Mouse (Mus musculus) neural tube, embryonic 14.5 days (tissue): ENCODE measurements at regions not wholly inside any gene's neighbourhood (a gene's known extent, or its start where the extent isn't known, plus 50 kb on each side); places are given as distances from the start of the nearest gene placed in this dataset.

Experiments
- ATAC-seq: fragments of 200-750 bp; cut with Nextera tagmentation; 2 replicates; pipeline ENCODE4 v1.8.0; 2017; ENCODE audit warnings: low read depth, mild to moderate bottlenecking, moderate TSS enrichment, moderate library complexity
- H3K27ac ChIP-seq: fragments of 300-500 bp; sonication (generic); 2 replicates; pipeline ENCODE4 v1.5.1; 2014; ENCODE audit warnings: low read depth, mild to moderate bottlenecking, control low read depth, low read length, moderate library complexity, mixed read lengths
- H3K27me3 ChIP-seq: fragments of 300-500 bp; sonication (generic); 2 replicates; pipeline ENCODE4 v1.6.1; 2014; ENCODE audit warnings: low read length; ENCODE audit not compliant: control insufficient read depth, insufficient read depth
- H3K36me3 ChIP-seq: fragments of 300-500 bp; sonication (generic); 2 replicates; pipeline ENCODE4 v1.6.1; 2014; ENCODE audit warnings: low read length, mixed read lengths; ENCODE audit not compliant: control insufficient read depth, insufficient read depth
- H3K4me1 ChIP-seq: fragments of 300-500 bp; sonication (generic); 2 replicates; pipeline ENCODE4 v1.6.1; 2014; ENCODE audit warnings: low read length; ENCODE audit not compliant: control insufficient read depth, insufficient read depth
- H3K4me2 ChIP-seq: fragments of 300-500 bp; sonication (generic); 2 replicates; pipeline ENCODE4 v1.6.1; 2014; ENCODE audit warnings: mild to moderate bottlenecking, low read depth, low read length, control low read depth
- H3K4me3 ChIP-seq: fragments of 300-500 bp; sonication (generic); 2 replicates; pipeline ENCODE4 v1.5.1; 2014; ENCODE audit warnings: low read depth, low read length, control low read depth, mixed read lengths
- H3K9ac ChIP-seq: fragments of 300-500 bp; sonication (generic); replicated peaks from 2 replicates; pipeline ENCODE4 v1.6.1; 2014; ENCODE audit warnings: low read depth, mild to moderate bottlenecking, control low read depth, low read length, mixed read lengths
- H3K9me3 ChIP-seq: fragments of 300-500 bp; sonication (generic); 2 replicates; pipeline ENCODE4 v1.6.1; 2016; ENCODE audit warnings: low read length; ENCODE audit not compliant: control insufficient read depth
- WGBS: fragments of 180-500 bp; shearing (Covaris S2); extraction: QIAGEN DNeasy Blood & Tissue Kit; methylation state at CpG from one replicate; pipeline ENCODE4 v1.1.7; 2014; 5-methylcytosine and 5-hydroxymethylcytosine counted together

DNA sequence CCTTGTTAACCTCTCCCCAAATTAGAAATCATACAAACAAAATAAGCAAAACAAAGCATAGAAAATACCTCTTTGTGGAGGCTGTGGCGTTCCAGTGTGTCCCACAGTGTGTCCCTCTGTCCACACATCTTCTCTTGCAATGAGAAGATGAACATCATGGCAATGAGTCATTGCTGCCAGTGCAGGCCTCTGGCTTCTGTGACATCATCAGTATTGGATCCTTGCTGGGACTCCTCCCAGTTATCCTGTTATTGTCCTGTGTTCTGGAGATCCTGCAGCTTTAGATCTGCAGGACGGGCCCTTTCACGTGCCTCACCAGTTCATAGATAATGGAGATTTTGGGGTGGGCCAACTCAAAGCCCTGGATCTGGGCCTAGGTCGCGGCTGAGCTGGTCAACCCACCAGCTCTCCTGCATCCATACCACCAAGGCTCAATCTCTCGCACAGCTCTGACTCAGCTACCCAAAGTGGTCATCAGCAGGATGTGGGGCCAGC is 80.9 kb downstream of the Tmem212 start:
- Histone ChIP-seq H3K27me3 (no peaks in the 10 kb centered on the region), H3K4me3 (no peak overlapping the region), H3K9me3 (no peaks in the 10 kb centered on the region), H3K36me3 (no peaks in the 10 kb centered on the region), H3K27ac (no peak overlapping the region), H3K9ac (no peak overlapping the region), H3K4me1 (no peaks in the 10 kb centered on the region), H3K4me2 (no peak overlapping the region)
- ATAC-seq = no peak
- 95% methylated on average over 6 of the region's 6 CpGs for WGBS

DNA sequence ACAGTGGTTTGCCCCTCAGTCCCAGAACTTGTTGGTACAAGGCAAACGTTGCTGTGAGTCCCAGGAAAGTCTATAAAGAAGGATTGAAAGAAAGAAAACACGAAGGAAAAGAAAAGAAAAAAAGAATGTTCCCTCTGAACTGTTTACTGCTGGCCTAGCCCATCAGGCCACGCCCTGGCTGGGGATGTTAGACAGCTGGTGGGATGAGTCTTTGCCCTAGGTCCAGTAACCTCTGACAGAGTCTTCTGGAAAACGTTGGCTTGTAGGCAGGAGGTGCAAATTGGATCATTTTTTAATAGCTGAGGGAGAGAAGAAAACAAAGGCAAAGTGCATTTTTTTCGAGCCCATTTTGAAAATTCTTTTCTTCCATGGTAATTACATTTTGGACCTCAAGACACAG is 91.9 kb downstream of the Tmem212 start:
- WGBS = 74% methylated on average over 5 of the region's 5 CpGs
- H3K27ac ChIP-seq = no peak overlapping the region
- H3K4me1 ChIP-seq = no peaks in the 10 kb centered on the region
- no peak overlapping the region for H3K4me2 ChIP-seq
- ATAC-seq = no peak
- no peak overlapping the region for H3K4me3 ChIP-seq
- H3K27me3 ChIP-seq = no peaks in the 10 kb centered on the region
- H3K36me3 ChIP-seq = no peaks in the 10 kb centered on the region
- H3K9me3 ChIP-seq = no peaks in the 10 kb centered on the region
- no peak overlapping the region for H3K9ac ChIP-seq

DNA sequence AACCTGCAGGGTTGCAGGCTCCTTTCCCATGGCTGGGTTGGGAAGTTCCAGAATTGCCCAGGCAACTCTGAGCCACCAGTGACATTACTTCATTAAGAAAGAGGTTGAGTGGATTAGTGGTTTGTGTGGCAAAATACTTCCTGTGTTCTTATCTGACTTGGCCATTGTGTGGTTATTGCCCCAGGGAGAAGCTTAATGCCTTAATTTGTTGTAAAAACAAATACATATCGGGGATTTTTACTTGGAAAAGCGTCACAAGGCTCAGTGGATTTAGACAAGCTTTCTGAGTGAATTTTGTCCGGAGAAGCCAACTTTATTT is 80.5 kb upstream of the Fndc3b start:
- Histone ChIP-seq H3K36me3 (no peaks in the 10 kb centered on the region), H3K27me3 (no peaks in the 10 kb centered on the region), H3K4me3 (no peak overlapping the region), H3K4me2 (no peak overlapping the region), H3K4me1 (no peaks in the 10 kb centered on the region), H3K27ac (no peak overlapping the region), H3K9me3 (no peaks in the 10 kb centered on the region), H3K9ac (no peak overlapping the region)
- 80% methylated on average over 3 of the region's 3 CpGs for WGBS
- ATAC-seq = no peak

DNA sequence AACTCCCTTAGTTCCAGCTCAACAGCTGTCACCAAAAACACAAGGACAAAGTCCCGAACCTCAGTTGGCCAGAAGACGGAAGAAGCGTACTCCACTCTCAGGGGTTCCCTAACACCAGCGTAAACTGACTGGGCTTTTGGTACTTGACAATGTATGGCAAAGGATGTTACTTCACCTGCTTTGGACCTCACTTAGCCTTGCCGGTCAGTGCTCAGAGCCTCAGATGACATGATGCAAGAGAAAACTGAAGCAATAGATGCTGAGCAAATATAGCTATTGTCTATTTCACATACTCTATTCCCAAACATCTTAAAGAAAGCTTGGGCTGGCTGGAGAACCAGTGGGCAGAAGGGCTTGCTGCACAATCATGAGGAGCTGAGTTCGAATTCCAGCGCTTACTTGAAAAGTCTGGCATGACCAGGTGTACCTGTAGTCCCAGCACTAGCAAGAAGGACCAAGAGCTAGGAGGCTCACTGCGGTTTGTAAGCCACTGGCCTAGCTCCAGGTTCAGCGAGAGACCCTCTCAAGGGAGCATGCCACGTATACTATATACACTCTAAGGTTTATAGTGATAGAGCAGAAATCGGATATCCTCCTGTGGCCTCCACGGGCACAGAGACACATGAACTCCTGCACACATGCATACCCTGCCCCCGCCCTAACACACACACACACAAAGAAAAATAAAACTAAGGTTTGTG is 80.0 kb upstream of the Fndc3b start:
- Histone ChIP-seq H3K4me2 (no peak overlapping the region), H3K9ac (no peak overlapping the region), H3K9me3 (no peaks in the 10 kb centered on the region), H3K36me3 (no peaks in the 10 kb centered on the region), H3K27me3 (no peaks in the 10 kb centered on the region), H3K27ac (no peak overlapping the region), H3K4me3 (no peak overlapping the region), H3K4me1 (no peaks in the 10 kb centered on the region)
- ATAC-seq = no peak
- 92% methylated on average over 13 of the region's 13 CpGs for WGBS

DNA sequence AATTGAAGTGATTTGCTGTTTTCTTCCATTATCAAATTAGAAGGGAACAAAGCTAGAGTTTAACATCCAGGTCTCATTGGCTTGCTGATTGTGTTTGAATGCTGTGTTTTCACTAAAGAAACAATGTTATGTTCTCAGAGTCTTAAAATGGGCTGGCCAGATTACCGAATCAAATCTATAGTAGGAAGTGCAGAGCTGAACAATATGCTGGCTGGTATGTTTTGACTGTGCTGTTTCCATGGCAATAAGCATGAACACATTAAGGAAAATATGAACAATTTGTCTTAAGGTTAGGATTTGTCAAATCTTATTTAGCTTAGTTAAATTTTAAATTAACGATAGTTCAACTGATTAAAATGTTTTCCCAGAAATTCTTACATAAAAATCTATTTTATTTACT is 72.8 kb upstream of the Fndc3b start:
- no peaks in the 10 kb centered on the region for H3K36me3 ChIP-seq
- H3K27me3 ChIP-seq = no peaks in the 10 kb centered on the region
- no peaks in the 10 kb centered on the region for H3K9me3 ChIP-seq
- no peak overlapping the region for H3K4me2 ChIP-seq
- H3K27ac ChIP-seq = no peak overlapping the region
- WGBS = 66% methylated on average over 2 of the region's 2 CpGs
- no peak overlapping the region for H3K4me3 ChIP-seq
- no peak for ATAC-seq
- H3K4me1 ChIP-seq = peaks cover 2% of the 10 kb centered on the region; the same call in 1 of the 2 replicates
- no peak overlapping the region for H3K9ac ChIP-seq

DNA sequence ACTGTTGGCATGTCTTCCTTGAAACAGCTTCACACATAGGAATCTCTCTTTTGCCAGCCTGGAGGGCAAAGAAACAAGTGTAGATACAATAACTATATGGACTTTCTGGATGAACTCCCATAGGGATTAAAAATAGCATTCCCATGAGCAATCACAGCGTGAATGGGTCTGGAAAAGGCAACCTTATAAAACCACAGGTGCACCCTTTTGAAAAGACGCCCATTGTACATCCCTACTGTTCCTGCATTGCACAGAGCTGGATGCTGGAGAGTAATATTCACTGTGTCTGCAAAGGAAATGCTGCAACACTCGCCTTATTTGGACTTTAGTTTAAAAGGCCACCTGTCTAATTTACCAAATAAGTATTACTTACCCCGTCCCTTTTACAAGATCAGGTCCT is 72.4 kb upstream of the Fndc3b start:
- Histone ChIP-seq H3K9me3 (no peaks in the 10 kb centered on the region), H3K27me3 (no peaks in the 10 kb centered on the region), H3K4me2 (no peak overlapping the region), H3K27ac (no peak overlapping the region), H3K36me3 (no peaks in the 10 kb centered on the region), H3K4me1 (peaks cover 2% of the 10 kb centered on the region; the same call in 1 of the 2 replicates), H3K4me3 (no peak overlapping the region), H3K9ac (no peak overlapping the region)
- ATAC-seq = no peak
- 47% methylated on average over 4 of the region's 4 CpGs for WGBS

DNA sequence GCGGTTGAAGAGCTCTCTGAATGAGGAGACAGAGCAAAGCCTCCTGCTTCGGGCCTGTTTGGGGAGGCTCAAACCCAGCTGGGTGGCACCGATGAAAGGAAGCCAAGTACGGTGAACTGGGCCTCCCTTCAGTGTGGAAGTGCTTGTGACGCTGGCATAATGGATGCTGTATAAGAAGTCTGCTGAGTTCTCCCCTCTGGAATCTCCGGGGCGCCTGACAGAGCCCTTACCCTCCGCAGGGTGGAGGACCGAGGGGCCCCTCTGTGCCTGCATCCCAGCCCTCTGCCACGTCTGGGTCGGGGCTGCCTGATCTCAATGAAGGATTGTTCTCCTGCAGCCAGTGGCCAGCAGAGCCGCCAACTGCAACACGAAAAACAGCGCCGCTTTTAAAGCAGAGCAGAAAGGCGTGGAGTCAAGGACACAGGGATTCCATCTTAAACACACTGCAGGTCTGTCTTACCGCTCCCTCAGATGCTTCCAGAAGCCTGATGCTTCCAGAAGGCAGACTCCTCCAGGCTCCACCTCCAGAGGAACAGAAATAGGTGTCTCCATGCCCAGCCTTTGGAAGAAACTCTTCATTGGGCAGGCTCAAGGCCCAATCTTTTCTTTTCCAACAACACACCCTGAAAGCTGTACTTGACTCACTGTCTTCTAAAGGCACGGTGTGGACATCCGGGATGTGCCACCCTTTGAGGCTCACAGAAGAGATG is 71.1 kb upstream of the Fndc3b start:
- peak; percentile 64; the same call in 1 of the 2 replicates for ATAC-seq
- peaks cover 2% of the 10 kb centered on the region; the same call in 1 of the 2 replicates for H3K4me1 ChIP-seq
- no peaks in the 10 kb centered on the region for H3K9me3 ChIP-seq
- H3K27ac ChIP-seq = no peak overlapping the region
- no peak overlapping the region for H3K4me3 ChIP-seq
- H3K27me3 ChIP-seq = no peaks in the 10 kb centered on the region
- H3K9ac ChIP-seq = no peak overlapping the region
- H3K4me2 ChIP-seq = peak overlapping the region; percentile 17; the same call in 1 of the 2 replicates
- WGBS = 28% methylated on average over 18 of the region's 19 CpGs
- no peaks in the 10 kb centered on the region for H3K36me3 ChIP-seq

DNA sequence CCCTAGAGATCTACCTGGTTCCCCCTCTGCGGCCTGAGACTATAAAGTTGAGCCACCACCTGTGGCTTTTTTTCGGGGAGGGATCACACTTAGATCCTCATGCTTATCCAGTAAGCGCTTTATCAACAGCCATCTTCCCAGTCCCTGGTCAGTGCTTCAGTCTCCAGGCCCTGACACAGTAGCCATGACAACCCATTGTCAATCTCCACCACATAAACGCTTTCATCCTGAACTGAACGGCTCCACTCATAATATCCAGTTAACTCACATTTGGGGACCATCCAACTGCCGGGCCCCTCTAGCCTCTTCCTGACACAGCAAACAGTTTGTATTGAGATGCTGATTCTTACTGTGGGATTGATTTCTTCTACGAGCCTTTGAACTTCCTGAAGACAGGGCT is 68.8 kb upstream of the Fndc3b start:
- ATAC-seq = peak; percentile 65; the same call in 1 of the 2 replicates
- H3K9me3 ChIP-seq = no peaks in the 10 kb centered on the region
- H3K9ac ChIP-seq = no peak overlapping the region
- no peaks in the 10 kb centered on the region for H3K27me3 ChIP-seq
- no peaks in the 10 kb centered on the region for H3K36me3 ChIP-seq
- WGBS = 24% methylated on average over 7 of the region's 7 CpGs
- H3K4me2 ChIP-seq = no peak overlapping the region
- no peak overlapping the region for H3K27ac ChIP-seq
- H3K4me1 ChIP-seq = peaks cover 2% of the 10 kb centered on the region; the same call in 1 of the 2 replicates
- no peak overlapping the region for H3K4me3 ChIP-seq

DNA sequence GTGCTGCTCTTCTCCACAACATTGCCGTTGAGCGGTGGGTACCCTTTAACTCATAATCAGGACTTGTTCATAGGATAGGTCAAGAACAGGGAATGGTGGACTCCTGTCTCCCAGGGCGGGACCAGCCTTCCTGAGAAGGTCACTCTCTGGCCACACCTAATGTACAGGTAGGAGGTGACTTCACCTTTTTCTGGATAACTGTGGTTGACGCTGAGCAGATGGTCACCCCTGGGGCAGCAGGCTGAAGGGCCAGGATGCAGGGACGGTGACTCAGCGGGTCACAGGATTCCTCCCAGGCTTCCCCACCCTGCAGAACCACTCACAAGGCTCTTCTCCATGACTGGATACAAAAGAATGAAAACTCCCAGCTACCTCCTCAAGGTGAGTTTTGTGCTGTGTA is 66.6 kb upstream of the Fndc3b start:
- WGBS = 97% methylated on average over 6 of the region's 6 CpGs
- H3K27me3 ChIP-seq = no peaks in the 10 kb centered on the region
- no peak overlapping the region for H3K9ac ChIP-seq
- no peaks in the 10 kb centered on the region for H3K36me3 ChIP-seq
- H3K4me1 ChIP-seq = peaks cover 2% of the 10 kb centered on the region; the same call in 1 of the 2 replicates
- no peak overlapping the region for H3K27ac ChIP-seq
- H3K4me3 ChIP-seq = no peak overlapping the region
- ATAC-seq = no peak
- H3K4me2 ChIP-seq = no peak overlapping the region
- no peaks in the 10 kb centered on the region for H3K9me3 ChIP-seq
